Mouse (Mus musculus) intestine, postnatal 0 days (tissue): ENCODE measurements around the gene Cdkl1. TPM values are rescaled to one million over a fixed set of nuclear protein-coding genes. Genes with fewer than 3 reads are reported as not detected.
A peak's percentile ranks its signal among the peaks of the same experiment; 100 is the strongest.

Experiments
- ATAC-seq: fragments of 200-750 bp; cut with Nextera tagmentation; 2 replicates; pipeline ENCODE4 v1.8.0; 2017; ENCODE audit warnings: mild to moderate bottlenecking, moderate TSS enrichment, moderate library complexity
- H3K27ac ChIP-seq: fragments of 300-500 bp; sonication (generic); 2 replicates; pipeline ENCODE4 v1.5.1; 2014; ENCODE audit warnings: mild to moderate bottlenecking, low read depth, low read length, moderate library complexity
- H3K27me3 ChIP-seq: fragments of 300-500 bp; sonication (generic); replicated peaks from 2 replicates; pipeline ENCODE4 v1.6.1; 2014; ENCODE audit warnings: low read length, mixed read lengths; ENCODE audit not compliant: control insufficient read depth, insufficient read depth
- H3K36me3 ChIP-seq: fragments of 300-500 bp; sonication (generic); 2 replicates; pipeline ENCODE4 v1.6.1; 2014; ENCODE audit warnings: mild to moderate bottlenecking, moderate library complexity; ENCODE audit not compliant: control insufficient read depth, insufficient read depth
- H3K4me1 ChIP-seq: fragments of 300-500 bp; sonication (generic); replicated peaks from 2 replicates; pipeline ENCODE4 v1.6.1; 2014; ENCODE audit warnings: antibody characterized with exemption, low read length, mixed read lengths; ENCODE audit not compliant: control insufficient read depth, insufficient read depth
- H3K4me2 ChIP-seq: fragments of 300-500 bp; sonication (generic); replicated peaks from 2 replicates; pipeline ENCODE4 v1.6.1; 2014; ENCODE audit warnings: low read depth, mild to moderate bottlenecking, moderate library complexity
- H3K4me3 ChIP-seq: fragments of 300-500 bp; sonication (generic); 2 replicates; pipeline ENCODE4 v1.5.1; 2014; ENCODE audit warnings: low read depth, low read length
- H3K9ac ChIP-seq: fragments of 300-500 bp; sonication (generic); 2 replicates; pipeline ENCODE4 v1.6.1; 2014; ENCODE audit warnings: mild to moderate bottlenecking, low read depth, low read length
- H3K9me3 ChIP-seq: fragments of 300-500 bp; sonication (generic); 2 replicates; pipeline ENCODE4 v1.6.1; 2016; ENCODE audit warnings: mixed run types; ENCODE audit not compliant: control insufficient read depth
- CTCF ChIP-seq: sonication (generic); IDR thresholded peaks from 2 replicates; pipeline ENCODE4 v1.5.1; 2016; ENCODE audit warnings: low read depth, mild to moderate bottlenecking, control low read depth, antibody characterized with exemption, moderate library complexity
- WGBS: fragments of 180-500 bp; shearing (Covaris S2); extraction: QIAGEN DNeasy Blood & Tissue Kit; methylation state at CpG from one replicate; pipeline ENCODE4 v1.1.7; 2014; 5-methylcytosine and 5-hydroxymethylcytosine counted together
- polyA plus RNA-seq: library from polyadenylated mRNA; unstranded; fragments of >200 nt; fragmentation: Nextera tagmentation; extraction: Ambion mirVana; gene quantifications from 2 replicates; pipeline ENCODE4 v1.2.1, GENCODE M21; 2015

The Cdkl1 gene
- polyA plus RNA-seq, 1 experiment from 2014 or later: 1.5 TPM

GRCm38 (mm10) chr12:69724711-69725460 lies 66.2 kb downstream of the Cdkl1 start, which contains the start of the genes L2hgdh and Atp5s:
L2hgdh (minus strand) TSS chr12:69724873.
Atp5s (plus strand) TSS chr12:69724950.
- H3K4me3 ChIP-seq: peak within 1 kb of the TSS; percentile 70
- H3K4me2 ChIP-seq: peak within 1 kb of the TSS; percentile 93
- ATAC-seq: peak; percentile 95
- H3K27me3 ChIP-seq: no peaks in the 10 kb centered on the region
- TF ChIP-seq CTCF: no peak
- peak within 1 kb of the TSS; percentile 56 for H3K9ac ChIP-seq
- H3K4me1 ChIP-seq: peaks cover 4% of the 10 kb centered on the region
- H3K9me3 ChIP-seq: no peaks in the 10 kb centered on the region
- under 1% methylated on average over 59 of the region's 60 CpGs for WGBS
- peaks cover 1% of the 10 kb centered on the region; the same call in 1 of the 2 replicates for H3K36me3 ChIP-seq
- peak within 1 kb of the TSS; percentile 93 for H3K27ac ChIP-seq

DNA sequence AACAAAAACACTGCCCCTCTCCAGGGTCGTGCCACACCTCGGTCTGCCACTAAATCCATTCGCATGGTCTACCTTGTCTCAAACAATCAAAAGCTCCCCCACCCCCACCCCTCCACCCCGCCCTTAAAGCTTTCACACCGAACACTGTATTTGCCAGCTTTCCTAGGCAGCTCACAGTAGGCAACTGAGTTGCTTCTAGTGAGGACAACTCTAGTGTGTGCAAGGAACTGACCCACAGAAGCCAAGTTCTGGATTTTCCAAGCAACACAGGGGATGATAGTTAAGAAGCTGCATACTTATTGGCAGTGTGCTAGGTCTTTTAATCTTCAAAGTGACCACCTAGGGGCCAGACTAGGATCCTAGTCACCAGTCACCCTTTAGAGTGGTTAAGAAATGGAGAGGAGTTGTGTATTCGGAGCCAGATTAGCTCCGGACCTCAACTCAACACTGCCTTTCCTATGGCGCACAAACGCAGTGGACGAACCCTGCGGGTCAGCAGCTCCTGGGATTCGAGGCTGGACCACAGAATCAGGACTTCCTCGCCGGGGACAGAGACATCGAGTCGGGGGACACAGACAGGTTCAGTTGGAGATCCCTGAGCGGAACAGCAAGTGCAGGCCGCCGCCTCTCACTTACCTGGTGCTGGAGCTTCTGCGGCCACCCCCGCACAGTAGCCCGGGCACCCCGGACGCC lies 66.9 kb downstream of the Cdkl1 start:
- no peak for TF ChIP-seq CTCF
- H3K27me3 ChIP-seq: no peaks in the 10 kb centered on the region
- peaks cover 4% of the 10 kb centered on the region for H3K4me1 ChIP-seq
- H3K4me2 ChIP-seq: peak overlapping the region; percentile 93
- peak overlapping the region; percentile 56 for H3K9ac ChIP-seq
- peak overlapping the region; percentile 93 for H3K27ac ChIP-seq
- WGBS: 2% methylated on average over 24 of the region's 24 CpGs
- no peaks in the 10 kb centered on the region for H3K9me3 ChIP-seq
- no peak for ATAC-seq
- H3K36me3 ChIP-seq: peaks cover 8% of the 10 kb centered on the region
- peak overlapping the region; percentile 70 for H3K4me3 ChIP-seq

GRCm38 (mm10) chr12:69723376-69723775 lies 67.7 kb downstream of the Cdkl1 start:
- no peak overlapping the region for H3K27ac ChIP-seq
- no peak overlapping the region for H3K9ac ChIP-seq
- no peak for ATAC-seq
- TF ChIP-seq CTCF: no peak
- WGBS: 44% methylated on average over 2 of the region's 2 CpGs
- no peaks in the 10 kb centered on the region for H3K9me3 ChIP-seq
- peaks cover 15% of the 10 kb centered on the region for H3K36me3 ChIP-seq
- 0 out of 2 replicates have a peak overlapping the region, but pooled peaks have one; percentile 70 for H3K4me3 ChIP-seq
- peaks cover 4% of the 10 kb centered on the region for H3K4me1 ChIP-seq
- peak overlapping the region; percentile 93 for H3K4me2 ChIP-seq
- no peaks in the 10 kb centered on the region for H3K27me3 ChIP-seq

DNA sequence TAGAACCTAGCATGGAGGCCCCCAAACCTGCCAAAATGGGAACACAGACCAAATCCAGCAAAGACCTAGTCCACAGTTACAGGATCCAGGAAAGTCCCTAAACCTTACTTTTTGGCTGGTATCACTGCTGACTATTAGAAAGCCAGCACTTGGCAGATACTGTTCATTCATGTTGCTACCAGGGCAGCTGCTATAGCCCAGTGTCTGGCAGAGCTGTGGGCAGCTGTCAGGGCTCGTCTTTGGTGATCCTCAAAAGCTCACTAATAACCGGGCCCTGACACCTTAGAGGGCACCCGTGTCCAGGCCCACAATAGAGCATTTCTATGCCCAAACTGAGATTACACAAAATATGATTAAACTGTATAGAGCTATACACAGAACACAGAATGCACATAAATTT lies 68.2 kb downstream of the Cdkl1 start:
- no peak for TF ChIP-seq CTCF
- ATAC-seq: no peak
- Histone ChIP-seq H3K4me2 (no peak overlapping the region), H3K27me3 (no peaks in the 10 kb centered on the region), H3K9ac (no peak overlapping the region), H3K9me3 (no peaks in the 10 kb centered on the region), H3K4me1 (peaks cover 4% of the 10 kb centered on the region), H3K27ac (no peak overlapping the region), H3K36me3 (peaks cover 18% of the 10 kb centered on the region), H3K4me3 (no peak overlapping the region)
- WGBS: 87% methylated on average over 3 of the region's 3 CpGs

- no peak overlapping the region for H3K9ac ChIP-seq
- H3K27me3 ChIP-seq: no peaks in the 10 kb centered on the region
- peak; percentile 64 for ATAC-seq
- no peaks in the 10 kb centered on the region for H3K4me1 ChIP-seq
- no peak overlapping the region for H3K4me3 ChIP-seq
- no peaks in the 10 kb centered on the region for H3K9me3 ChIP-seq
- TF ChIP-seq CTCF: no peak
- H3K36me3 ChIP-seq: peaks cover 13% of the 10 kb centered on the region; the same call in 1 of the 2 replicates
- no peak overlapping the region for H3K27ac ChIP-seq
- H3K4me2 ChIP-seq: no peak overlapping the region
Measured at GRCm38 (mm10) chr12:69713628-69714027, 77.4 kb downstream of the Cdkl1 start.

DNA sequence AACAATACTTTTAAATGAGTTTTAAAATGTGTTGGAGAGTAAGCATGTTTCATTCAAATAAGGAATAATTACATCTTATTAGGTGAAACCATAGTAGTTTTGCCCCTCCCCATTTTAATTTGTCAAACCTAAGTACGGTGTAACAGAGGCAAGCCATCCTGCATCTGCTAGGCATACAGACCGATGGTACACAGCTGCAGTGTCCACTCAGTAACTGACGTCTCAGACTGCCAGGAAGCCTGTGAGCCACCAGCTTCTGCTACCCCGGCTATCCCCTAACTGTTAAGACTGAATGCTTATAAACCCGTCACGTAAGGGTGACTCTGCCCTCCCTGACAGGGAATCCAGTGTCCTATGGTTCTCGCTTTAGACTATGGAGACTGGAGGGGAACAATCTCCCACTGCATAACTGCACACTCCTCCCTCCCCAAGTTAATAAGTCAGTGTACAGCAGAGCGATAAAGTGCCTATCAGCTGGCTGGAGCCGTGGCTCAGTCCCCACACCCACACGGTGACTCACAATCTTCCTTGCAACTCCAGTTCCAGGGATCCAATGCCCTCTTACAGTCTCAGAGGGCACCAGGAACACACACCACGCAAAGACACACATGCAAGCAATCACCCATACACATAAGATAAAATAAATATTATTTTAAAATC lies 86.1 kb downstream of the Cdkl1 start:
- H3K9ac ChIP-seq: no peak overlapping the region
- peak; percentile 96 for ATAC-seq
- no peak overlapping the region for H3K4me3 ChIP-seq
- no peaks in the 10 kb centered on the region for H3K9me3 ChIP-seq
- peaks cover 13% of the 10 kb centered on the region; the same call in 1 of the 2 replicates for H3K36me3 ChIP-seq
- TF ChIP-seq CTCF: no peak
- H3K27me3 ChIP-seq: no peaks in the 10 kb centered on the region
- peak overlapping the region; percentile 55 for H3K4me2 ChIP-seq
- H3K4me1 ChIP-seq: no peaks in the 10 kb centered on the region
- no peak overlapping the region for H3K27ac ChIP-seq
- 48% methylated on average over 11 of the region's 11 CpGs for WGBS
